Mouse (Mus musculus) limb, embryonic 12.5 days (tissue): ENCODE measurements at regions not wholly inside any gene's neighbourhood (a gene's known extent, or its start where the extent isn't known, plus 50 kb on each side); places are given as distances from the start of the nearest gene placed in this dataset.

Experiments
- ATAC-seq: fragments of 200-750 bp; cut with Nextera tagmentation; 2 replicates; pipeline ENCODE4 v1.8.0; 2017; ENCODE audit warnings: low read depth, moderate TSS enrichment; ENCODE audit not compliant: insufficient number of reproducible peaks, insufficient read depth, low FRiP score, low TSS enrichment
- H3K27ac ChIP-seq: fragments of 300-500 bp; sonication (generic); 2 replicates; pipeline ENCODE4 v1.5.1; 2016; ENCODE audit warnings: mild to moderate bottlenecking, moderate library complexity
- H3K27me3 ChIP-seq: fragments of 300-500 bp; sonication (generic); 2 replicates; pipeline ENCODE4 v1.6.1; 2016; ENCODE audit warnings: mild to moderate bottlenecking, moderate library complexity
- H3K36me3 ChIP-seq: fragments of 300-500 bp; sonication (generic); 2 replicates; pipeline ENCODE4 v1.6.1; 2016; ENCODE audit warnings: mild to moderate bottlenecking, moderate library complexity
- H3K4me1 ChIP-seq: fragments of 300-500 bp; sonication (generic); replicated peaks from 2 replicates; pipeline ENCODE4 v1.6.1; 2016
- H3K4me2 ChIP-seq: fragments of 300-500 bp; sonication (generic); 2 replicates; pipeline ENCODE4 v1.6.1; 2016; ENCODE audit warnings: mild to moderate bottlenecking, moderate library complexity
- H3K4me3 ChIP-seq: fragments of 300-500 bp; sonication (generic); replicated peaks from 2 replicates; pipeline ENCODE4 v1.5.1; 2016; ENCODE audit warnings: mild to moderate bottlenecking
- H3K9ac ChIP-seq: fragments of 300-500 bp; sonication (generic); replicated peaks from 2 replicates; pipeline ENCODE4 v1.6.1; 2016; ENCODE audit warnings: mild to moderate bottlenecking, moderate library complexity
- H3K9me3 ChIP-seq: fragments of 300-500 bp; sonication (generic); 2 replicates; pipeline ENCODE4 v1.6.1; 2016; ENCODE audit warnings: mild to moderate bottlenecking, moderate library complexity
- WGBS: fragments of 180-500 bp; shearing (Covaris S2); methylation state at CpG from one replicate; pipeline ENCODE4 v1.1.7; 2016; 5-methylcytosine and 5-hydroxymethylcytosine counted together

GRCm38 (mm10) chr2:92735784-92736183, 136.3 kb downstream of the Chst1 start:
- no peak for ATAC-seq
- Histone ChIP-seq H3K4me2 (no peak overlapping the region), H3K4me3 (no peak overlapping the region), H3K27me3 (0 out of 2 replicates have a peak, but pooled peaks cover 8% of the 10 kb centered on the region), H3K4me1 (no peaks in the 10 kb centered on the region), H3K27ac (no peak overlapping the region), H3K9me3 (no peaks in the 10 kb centered on the region), H3K36me3 (no peaks in the 10 kb centered on the region), H3K9ac (no peak overlapping the region)
- WGBS, result 86% methylated on average over 5 of the region's 5 CpGs

- Histone ChIP-seq H3K9ac (no peak overlapping the region), H3K36me3 (no peaks in the 10 kb centered on the region), H3K4me3 (no peak overlapping the region), H3K27me3 (0 out of 2 replicates have a peak, but pooled peaks cover 8% of the 10 kb centered on the region), H3K9me3 (no peaks in the 10 kb centered on the region), H3K27ac (no peak overlapping the region), H3K4me2 (no peak overlapping the region), H3K4me1 (no peaks in the 10 kb centered on the region)
- WGBS, result 76% methylated on average over 1 of the region's 1 CpGs
- ATAC-seq, result no peak
Observed at GRCm38 (mm10) chr2:92737301-92737700, 137.8 kb downstream of the Chst1 start.

GRCm38 (mm10) chr2:92739576-92739975, 140.1 kb downstream of the Chst1 start:
- no peak overlapping the region for H3K9ac ChIP-seq
- H3K27me3 ChIP-seq, result 0 out of 2 replicates have a peak, but pooled peaks cover 8% of the 10 kb centered on the region
- H3K9me3 ChIP-seq, result no peaks in the 10 kb centered on the region
- H3K27ac ChIP-seq, result no peak overlapping the region
- no peaks in the 10 kb centered on the region for H3K36me3 ChIP-seq
- H3K4me3 ChIP-seq, result no peak overlapping the region
- no peak overlapping the region for H3K4me2 ChIP-seq
- 72% methylated on average over 4 of the region's 4 CpGs for WGBS
- no peak for ATAC-seq
- H3K4me1 ChIP-seq, result no peaks in the 10 kb centered on the region

GRCm38 (mm10) chr2:92740776-92741295, 141.3 kb downstream of the Chst1 start:
- H3K4me3 ChIP-seq, result no peak overlapping the region
- no peak overlapping the region for H3K4me2 ChIP-seq
- WGBS, result 73% methylated on average over 4 of the region's 4 CpGs
- no peaks in the 10 kb centered on the region for H3K4me1 ChIP-seq
- no peak overlapping the region for H3K27ac ChIP-seq
- H3K36me3 ChIP-seq, result no peaks in the 10 kb centered on the region
- no peak overlapping the region for H3K9ac ChIP-seq
- 0 out of 2 replicates have a peak, but pooled peaks cover 8% of the 10 kb centered on the region for H3K27me3 ChIP-seq
- no peaks in the 10 kb centered on the region for H3K9me3 ChIP-seq
- ATAC-seq, result no peak

- H3K27ac ChIP-seq, result no peak overlapping the region
Observed at GRCm38 (mm10) chr2:92742025-92742424, 142.5 kb downstream of the Chst1 start.

GRCm38 (mm10) chr2:92742671-92743070, 143.2 kb downstream of the Chst1 start:
- no peak overlapping the region for H3K9ac ChIP-seq
- no peak for ATAC-seq
- H3K27ac ChIP-seq, result no peak overlapping the region
- H3K4me3 ChIP-seq, result no peak overlapping the region
- 0 out of 2 replicates have a peak, but pooled peaks cover 3% of the 10 kb centered on the region for H3K27me3 ChIP-seq
- H3K4me1 ChIP-seq, result no peaks in the 10 kb centered on the region
- H3K9me3 ChIP-seq, result no peaks in the 10 kb centered on the region
- no peak overlapping the region for H3K4me2 ChIP-seq
- no peaks in the 10 kb centered on the region for H3K36me3 ChIP-seq

More at GRCm38 (mm10) chr2:92742025-92742424, 142.5 kb downstream of the Chst1 start:
- H3K36me3 ChIP-seq, result no peaks in the 10 kb centered on the region
- 59% methylated on average over 5 of the region's 5 CpGs for WGBS
- H3K9me3 ChIP-seq, result no peaks in the 10 kb centered on the region
- ATAC-seq, result no peak
- no peak overlapping the region for H3K4me2 ChIP-seq
- no peaks in the 10 kb centered on the region for H3K4me1 ChIP-seq
- 0 out of 2 replicates have a peak, but pooled peaks cover 8% of the 10 kb centered on the region for H3K27me3 ChIP-seq
- H3K4me3 ChIP-seq, result no peak overlapping the region
- H3K9ac ChIP-seq, result no peak overlapping the region

GRCm38 (mm10) chr2:92743152-92743551, 143.6 kb downstream of the Chst1 start:
- ATAC-seq, result no peak

GRCm38 (mm10) chr2:92743911-92744310, 144.4 kb downstream of the Chst1 start:
- H3K4me3 ChIP-seq, result no peak overlapping the region
- no peak overlapping the region for H3K9ac ChIP-seq
- H3K27me3 ChIP-seq, result no peaks in the 10 kb centered on the region
- no peak overlapping the region for H3K4me2 ChIP-seq
- no peaks in the 10 kb centered on the region for H3K36me3 ChIP-seq
- H3K27ac ChIP-seq, result no peak overlapping the region
- no peaks in the 10 kb centered on the region for H3K9me3 ChIP-seq
- ATAC-seq, result no peak
- no peaks in the 10 kb centered on the region for H3K4me1 ChIP-seq
- WGBS, result 60% methylated on average over 5 of the region's 5 CpGs

More at GRCm38 (mm10) chr2:92743152-92743551, 143.6 kb downstream of the Chst1 start:
- 42% methylated on average over 5 of the region's 5 CpGs for WGBS
- Histone ChIP-seq H3K36me3 (no peaks in the 10 kb centered on the region), H3K9ac (no peak overlapping the region; the same call in 1 of the 2 replicates), H3K9me3 (no peaks in the 10 kb centered on the region), H3K27ac (no peak overlapping the region), H3K27me3 (no peaks in the 10 kb centered on the region), H3K4me1 (no peaks in the 10 kb centered on the region), H3K4me3 (no peak overlapping the region), H3K4me2 (no peak overlapping the region)

- H3K27me3 ChIP-seq, result no peaks in the 10 kb centered on the region
- no peaks in the 10 kb centered on the region for H3K36me3 ChIP-seq
- no peak overlapping the region for H3K4me2 ChIP-seq
- ATAC-seq, result no peak
- no peaks in the 10 kb centered on the region for H3K4me1 ChIP-seq
- no peak overlapping the region for H3K4me3 ChIP-seq
- WGBS, result 91% methylated on average over 2 of the region's 2 CpGs
- H3K9ac ChIP-seq, result no peak overlapping the region
- H3K27ac ChIP-seq, result no peak overlapping the region
- no peaks in the 10 kb centered on the region for H3K9me3 ChIP-seq
Observed at GRCm38 (mm10) chr2:92747406-92747805, 147.9 kb downstream of the Chst1 start.

- no peak overlapping the region for H3K27ac ChIP-seq
- H3K4me3 ChIP-seq, result no peak overlapping the region
- H3K36me3 ChIP-seq, result no peaks in the 10 kb centered on the region
- H3K9me3 ChIP-seq, result no peaks in the 10 kb centered on the region
- H3K4me1 ChIP-seq, result no peaks in the 10 kb centered on the region
- no peak overlapping the region for H3K4me2 ChIP-seq
- no peak overlapping the region for H3K9ac ChIP-seq
- no peak for ATAC-seq
- 37% methylated on average over 4 of the region's 4 CpGs for WGBS
- H3K27me3 ChIP-seq, result no peaks in the 10 kb centered on the region
Observed at GRCm38 (mm10) chr2:92750116-92750515, 150.6 kb downstream of the Chst1 start.

- Histone ChIP-seq H3K36me3 (no peaks in the 10 kb centered on the region), H3K27me3 (no peaks in the 10 kb centered on the region), H3K4me2 (no peak overlapping the region), H3K4me3 (no peak overlapping the region), H3K9me3 (no peaks in the 10 kb centered on the region), H3K27ac (no peak overlapping the region), H3K4me1 (no peaks in the 10 kb centered on the region), H3K9ac (no peak overlapping the region)
- 49% methylated on average over 4 of the region's 4 CpGs for WGBS
- ATAC-seq, result no peak
Observed at GRCm38 (mm10) chr2:92750672-92751071, 151.2 kb downstream of the Chst1 start.

- Histone ChIP-seq H3K27me3 (no peaks in the 10 kb centered on the region), H3K4me2 (no peak overlapping the region), H3K4me3 (no peak overlapping the region), H3K9me3 (no peaks in the 10 kb centered on the region), H3K9ac (no peak overlapping the region), H3K36me3 (no peaks in the 10 kb centered on the region), H3K4me1 (no peaks in the 10 kb centered on the region), H3K27ac (no peak overlapping the region)
- ATAC-seq, result no peak
- 56% methylated on average over 8 of the region's 8 CpGs for WGBS
Observed at GRCm38 (mm10) chr2:92751256-92751655, 151.7 kb downstream of the Chst1 start.
